Mouse (Mus musculus): ENCODE measurements at regions not wholly inside any gene's neighbourhood (a gene's known extent, or its start where the extent isn't known, plus 50 kb on each side); places are given as distances from the start of the nearest gene placed in this dataset.

GRCm38 (mm10) chr1:42242586-42243457, 452.7 kb upstream of the Pou3f3 start:
- Histone ChIP-seq H3K79me2 (ENCODE audit: control insufficient read depth, insufficient read depth) (no peaks in the 10 kb centered on the region), H3K27me3 (ENCODE audit: control insufficient read depth, insufficient read depth, insufficient read length) (no peaks in the 10 kb centered on the region), H3K79me3 (ENCODE audit: low read depth) (no peaks in the 10 kb centered on the region), H3K36me3 (ENCODE audit: control insufficient read depth, insufficient read depth) (no peaks in the 10 kb centered on the region), H3ac (ENCODE audit: control insufficient read depth, insufficient read length, low read depth) (no peak overlapping the region), H3K4me3 (ENCODE audit: insufficient read depth, poor library complexity, severe bottlenecking) (no peak overlapping the region)
- no peak for TF ChIP-seq MAX (IDR thresholded peaks at IDR 0.05)
- TF ChIP-seq CTCF (IDR thresholded peaks at IDR 0.05; ENCODE audit: control insufficient read depth, insufficient read depth, insufficient read length) = no peak
- no peak for TF ChIP-seq USF1 (IDR thresholded peaks at IDR 0.05; ENCODE audit: low read depth)
- TF ChIP-seq CEBPB (IDR thresholded peaks at IDR 0.05; ENCODE audit: low read depth) = no peak
- no peak for TF ChIP-seq MYOG (IDR thresholded peaks at IDR 0.05; ENCODE audit: control insufficient read depth, extremely low read depth, insufficient read length)

- TF ChIP-seq USF1 (IDR thresholded peaks at IDR 0.05; ENCODE audit: low read depth) = no peak
- no peak for TF ChIP-seq CEBPB (IDR thresholded peaks at IDR 0.05; ENCODE audit: low read depth)
- no peak for TF ChIP-seq FOSL1 (IDR thresholded peaks at IDR 0.05; ENCODE audit: insufficient read depth, low read length, poor library complexity, severe bottlenecking)
- no peak for TF ChIP-seq MYOG (IDR thresholded peaks at IDR 0.05; ENCODE audit: control insufficient read depth, extremely low read depth, insufficient read length)
- no peak for TF ChIP-seq MAX (IDR thresholded peaks at IDR 0.05)
- TF ChIP-seq MYOD1 (IDR thresholded peaks at IDR 0.05; ENCODE audit: control insufficient read depth, insufficient read length, low read depth) = no peak
- TF ChIP-seq CTCF (IDR thresholded peaks at IDR 0.05; ENCODE audit: control insufficient read depth, insufficient read depth, insufficient read length) = no peak
- no peaks in the 10 kb centered on the region for H3K27me3 ChIP-seq (ENCODE audit: control insufficient read depth, insufficient read depth, insufficient read length)
- H3ac ChIP-seq (ENCODE audit: control insufficient read depth, insufficient read length, low read depth) = no peak overlapping the region
- no peaks in the 10 kb centered on the region for H3K79me3 ChIP-seq (ENCODE audit: low read depth)
- no peaks in the 10 kb centered on the region for H3K36me3 ChIP-seq (ENCODE audit: control insufficient read depth, insufficient read depth)
- no peaks in the 10 kb centered on the region for H3K79me2 ChIP-seq (ENCODE audit: control insufficient read depth, insufficient read depth)
- no peak overlapping the region for H3K4me3 ChIP-seq (ENCODE audit: insufficient read depth, poor library complexity, severe bottlenecking)
These were observed 452.1 kb upstream of the Pou3f3 start for GRCm38 (mm10) chr1:42243458-42243855.

- H3K79me3 ChIP-seq (ENCODE audit: low read depth) = no peaks in the 10 kb centered on the region
- no peaks in the 10 kb centered on the region for H3K36me3 ChIP-seq (ENCODE audit: control insufficient read depth, insufficient read depth)
- H3K4me3 ChIP-seq (ENCODE audit: insufficient read depth, poor library complexity, severe bottlenecking) = no peak overlapping the region
- TF ChIP-seq USF1 (IDR thresholded peaks at IDR 0.05; ENCODE audit: low read depth) (no peak), MYOG (IDR thresholded peaks at IDR 0.05; ENCODE audit: control insufficient read depth, extremely low read depth, insufficient read length) (no peak), FOSL1 (IDR thresholded peaks at IDR 0.05; ENCODE audit: insufficient read depth, low read length, poor library complexity, severe bottlenecking) (no peak), CTCF (IDR thresholded peaks at IDR 0.05; ENCODE audit: control insufficient read depth, insufficient read depth, insufficient read length) (no peak), CEBPB (IDR thresholded peaks at IDR 0.05; ENCODE audit: low read depth) (no peak), MAX (IDR thresholded peaks at IDR 0.05) (no peak), MYOD1 (IDR thresholded peaks at IDR 0.05; ENCODE audit: control insufficient read depth, insufficient read length, low read depth) (no peak)
- no peak overlapping the region for H3ac ChIP-seq (ENCODE audit: control insufficient read depth, insufficient read length, low read depth)
- H3K79me2 ChIP-seq (ENCODE audit: control insufficient read depth, insufficient read depth) = no peaks in the 10 kb centered on the region
- no peaks in the 10 kb centered on the region for H3K27me3 ChIP-seq (ENCODE audit: control insufficient read depth, insufficient read depth, insufficient read length)
These were observed 451.7 kb upstream of the Pou3f3 start for GRCm38 (mm10) chr1:42243878-42244277.

DNA sequence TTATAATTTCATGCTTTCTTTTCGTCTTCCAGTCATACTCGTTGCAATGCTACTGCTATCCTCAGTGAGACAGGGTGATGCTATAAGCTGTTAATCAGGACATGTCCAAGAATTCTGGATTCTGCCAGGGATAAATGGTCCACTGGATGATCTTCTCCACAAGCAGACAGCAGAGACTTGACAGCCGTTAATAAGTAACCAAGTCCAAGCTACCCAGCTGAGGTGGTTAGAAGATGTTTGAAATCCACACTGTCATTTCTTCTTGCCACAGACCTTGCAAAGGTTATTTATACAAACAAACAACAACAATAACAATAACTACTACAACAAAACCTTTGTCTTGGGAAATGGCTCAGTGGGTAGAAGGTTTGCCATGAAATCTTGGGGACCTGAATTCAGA, 443.2 kb upstream of the Pou3f3 start:
- Histone ChIP-seq H3K4me3 (ENCODE audit: insufficient read depth, poor library complexity, severe bottlenecking) (no peak overlapping the region), H3K79me3 (ENCODE audit: low read depth) (no peaks in the 10 kb centered on the region), H3K36me3 (ENCODE audit: control insufficient read depth, insufficient read depth) (no peaks in the 10 kb centered on the region), H3ac (ENCODE audit: control insufficient read depth, insufficient read length, low read depth) (no peak overlapping the region), H3K79me2 (ENCODE audit: control insufficient read depth, insufficient read depth) (no peaks in the 10 kb centered on the region), H3K27me3 (ENCODE audit: control insufficient read depth, insufficient read depth, insufficient read length) (no peaks in the 10 kb centered on the region)
- TF ChIP-seq USF1 (IDR thresholded peaks at IDR 0.05; ENCODE audit: low read depth) = no peak
- TF ChIP-seq MAX (IDR thresholded peaks at IDR 0.05) = no peak
- no peak for TF ChIP-seq CEBPB (IDR thresholded peaks at IDR 0.05; ENCODE audit: low read depth)
- no peak for TF ChIP-seq MYOG (IDR thresholded peaks at IDR 0.05; ENCODE audit: control insufficient read depth, extremely low read depth, insufficient read length)
- TF ChIP-seq CTCF (IDR thresholded peaks at IDR 0.05; ENCODE audit: control insufficient read depth, insufficient read depth, insufficient read length) = no peak
- TF ChIP-seq MYOD1 (IDR thresholded peaks at IDR 0.05; ENCODE audit: control insufficient read depth, insufficient read length, low read depth) = no peak
- TF ChIP-seq FOSL1 (IDR thresholded peaks at IDR 0.05; ENCODE audit: insufficient read depth, low read length, poor library complexity, severe bottlenecking) = no peak

- H3ac ChIP-seq (ENCODE audit: control insufficient read depth, insufficient read length, low read depth) = no peak overlapping the region
- H3K79me3 ChIP-seq (ENCODE audit: low read depth) = no peaks in the 10 kb centered on the region
- peaks cover 5% of the 10 kb centered on the region for H3K27me3 ChIP-seq (ENCODE audit: control insufficient read depth, insufficient read depth, insufficient read length)
- TF ChIP-seq CTCF (IDR thresholded peaks at IDR 0.05; ENCODE audit: control insufficient read depth, insufficient read depth, insufficient read length) = no peak
- no peak for TF ChIP-seq MYOG (IDR thresholded peaks at IDR 0.05; ENCODE audit: control insufficient read depth, extremely low read depth, insufficient read length)
- TF ChIP-seq MYOD1 (IDR thresholded peaks at IDR 0.05; ENCODE audit: control insufficient read depth, insufficient read length, low read depth) = no peak
- TF ChIP-seq FOSL1 (IDR thresholded peaks at IDR 0.05; ENCODE audit: insufficient read depth, low read length, poor library complexity, severe bottlenecking) = no peak
- no peak for TF ChIP-seq CEBPB (IDR thresholded peaks at IDR 0.05; ENCODE audit: low read depth)
- TF ChIP-seq USF1 (IDR thresholded peaks at IDR 0.05; ENCODE audit: low read depth) = no peak
- TF ChIP-seq MAX (IDR thresholded peaks at IDR 0.05) = no peak
- H3K36me3 ChIP-seq (ENCODE audit: control insufficient read depth, insufficient read depth) = no peaks in the 10 kb centered on the region
- H3K79me2 ChIP-seq (ENCODE audit: control insufficient read depth, insufficient read depth) = no peaks in the 10 kb centered on the region
- no peak overlapping the region for H3K4me3 ChIP-seq (ENCODE audit: insufficient read depth, poor library complexity, severe bottlenecking)
These were observed 441.8 kb upstream of the Pou3f3 start for GRCm38 (mm10) chr1:42253786-42254185.

Measured in C2C12 (cell line).